Mouse (Mus musculus) olfactory bulb, adult 2 months (tissue): ENCODE data around the gene Syne3.

Experiments
- CTCF ChIP-seq: fragments of 200-500 bp; IDR thresholded peaks from 2 replicates; pipeline ENCODE4 v1.5.1; 2012; ENCODE audit warnings: low read depth, mild to moderate bottlenecking, low read length, moderate library complexity; ENCODE audit not compliant: insufficient read depth
- POLR2A ChIP-seq: fragments of 200-500 bp; IDR thresholded peaks from 2 replicates; pipeline ENCODE4 v1.6.1; 2012; ENCODE audit warnings: mild to moderate bottlenecking, low read depth, low read length, moderate library complexity; ENCODE audit not compliant: insufficient read depth

DNA sequence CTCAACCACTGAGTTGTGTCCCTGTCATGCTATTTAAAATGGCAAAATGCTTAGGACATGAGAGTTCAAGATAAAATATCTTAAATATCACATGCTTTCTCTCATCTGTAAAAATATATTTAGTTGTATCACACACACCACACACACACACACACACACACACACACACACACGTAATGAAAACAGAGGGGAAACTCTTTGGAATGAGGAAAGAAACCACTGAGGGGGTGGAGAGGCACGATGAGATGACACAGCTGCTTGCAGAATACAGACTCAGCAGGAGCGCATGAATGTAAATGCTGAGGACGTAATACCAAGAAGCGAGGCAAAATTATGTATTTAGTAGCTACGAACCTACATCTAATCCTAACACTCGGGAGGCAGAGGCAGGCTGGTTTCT lies 32.7 kb downstream of the Syne3 start:
- no peak for TF ChIP-seq CTCF
- TF ChIP-seq POLR2A, result no peak
